Mouse (Mus musculus) CD4-positive, CD25-positive, alpha-beta regulatory T cell (primary cell): ENCODE measurements around the gene Vwa5b2. TPM values are rescaled to one million over a fixed set of nuclear protein-coding genes. Genes with fewer than 3 reads are reported as not detected.

Experiments
- polyA plus RNA-seq: library from polyadenylated mRNA; unstranded; fragments of 100-300 nt; shearing (Covaris generic); gene quantifications from one replicate; pipeline ENCODE4 v1.2.1, GENCODE M21; 2017

Vwa5b2 gene
- 0.07 TPM for polyA plus RNA-seq

GRCm38 (mm10) chr16:20589366-20589938, at the start of gene Vwa5b2:
Vwa5b2 (plus strand) TSS chr16:20589471.

DNA sequence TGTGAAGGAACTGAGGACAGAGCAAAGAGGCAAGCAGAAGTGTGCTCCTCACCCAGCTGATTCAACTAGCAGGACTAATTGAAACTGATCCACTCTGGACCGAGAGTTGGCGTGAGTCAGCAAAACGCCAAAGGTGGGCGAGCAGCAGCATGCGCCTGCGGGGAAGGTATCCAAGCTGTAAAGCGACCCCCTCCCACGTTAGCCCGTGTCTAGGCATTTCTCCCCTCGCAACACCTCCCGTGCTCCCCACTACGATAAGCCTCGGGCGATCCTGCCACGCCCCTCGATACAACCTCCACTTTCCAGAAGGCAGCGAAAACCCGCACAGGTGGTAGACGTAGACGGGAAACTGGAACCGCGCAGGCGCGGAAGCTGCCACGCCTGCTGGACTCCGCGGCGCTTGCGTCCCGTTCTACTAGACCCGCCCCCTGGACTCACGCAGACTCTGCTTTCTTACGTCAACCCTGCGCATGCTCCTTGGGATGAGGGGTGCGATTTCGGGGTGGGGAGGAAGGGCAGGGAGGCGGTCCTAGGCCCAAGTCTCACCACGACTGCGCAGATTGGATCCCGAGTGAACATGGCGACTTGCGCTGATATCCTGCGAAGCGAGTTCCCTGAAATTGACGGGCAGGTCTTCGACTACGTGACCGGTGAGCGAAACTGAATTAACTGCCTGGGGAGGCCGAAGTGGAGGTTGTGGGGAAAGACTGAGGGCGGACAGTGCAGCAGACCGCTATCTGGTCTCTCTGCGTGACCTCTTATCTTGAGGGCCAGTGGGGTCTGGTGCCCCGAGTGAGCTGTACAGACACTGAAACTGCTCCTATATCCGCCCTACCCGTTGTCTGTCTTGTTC, 40.9 kb upstream of the Vwa5b2 start, which contains the start of gene Abcf3:
Gene Abcf3, plus strand, starts transcription at position 482 of the 853 bp plus-strand sequence.

GRCm38 (mm10) chr16:20611357-20612227, 22.3 kb downstream of the Vwa5b2 start, which contains the start of the genes Eef1akmt4, Gm49333 and Alg3:
Eef1akmt4 (plus strand) TSS chr16:20611593.
Gm49333 (plus strand) TSS chr16:20611610.
Alg3 (minus strand) TSS chr16:20611735.

GRCm38 (mm10) chr16:20621191-20621990, 32.1 kb downstream of the Vwa5b2 start, which contains the start of gene Camk2n2:
Camk2n2 (minus strand) TSS chr16:20621287.

GRCm38 (mm10) chr16:20629731-20630634, 40.7 kb downstream of the Vwa5b2 start, which contains the start of gene Ece2:
Ece2 (plus strand) TSS chr16:20629828.

DNA sequence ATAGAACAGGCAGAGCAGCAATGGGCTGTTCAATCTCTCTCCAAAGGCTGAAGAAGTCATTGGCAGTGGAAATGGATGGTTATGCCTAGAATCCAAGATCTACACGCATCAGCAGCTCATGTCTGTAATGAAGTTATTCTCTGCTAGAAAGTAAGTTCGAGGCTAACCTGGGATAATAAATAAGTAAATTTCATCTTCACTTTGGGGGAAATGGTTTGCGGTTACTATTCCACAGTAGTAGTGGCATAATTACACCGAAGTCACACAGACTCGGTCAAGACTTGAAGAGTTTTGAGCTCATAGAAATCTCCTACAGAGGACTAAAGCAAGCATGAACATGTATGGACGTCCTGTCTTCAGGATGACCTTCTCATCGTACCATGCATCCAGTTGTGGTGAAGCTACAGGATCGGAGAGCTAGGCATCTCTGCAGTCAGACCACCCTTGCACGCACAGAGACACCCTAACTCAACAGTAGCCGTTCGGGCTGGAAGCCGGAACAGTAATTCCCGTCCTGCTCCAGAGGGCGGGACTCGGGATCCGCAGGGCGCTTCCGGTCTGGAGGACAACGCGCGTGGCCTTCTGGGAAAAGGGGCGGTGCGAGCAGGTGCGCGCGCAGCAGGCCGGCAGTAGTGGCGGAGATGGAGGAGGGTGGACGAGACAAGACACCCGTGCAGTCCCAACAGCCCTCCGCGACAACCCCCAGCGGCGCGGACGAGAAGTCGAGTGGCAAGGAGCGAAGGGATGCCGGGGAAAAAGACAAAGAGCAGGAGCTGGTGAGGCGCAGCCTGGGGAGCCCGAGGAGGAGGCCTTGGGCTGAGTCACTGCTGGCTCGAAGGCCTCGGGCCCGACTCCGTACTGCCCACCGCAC, 62.0 kb downstream of the Vwa5b2 start, which contains the start of gene Psmd2:
Gene Psmd2, plus strand, starts transcription at position 577 of the 871 bp plus-strand sequence.

Other genes with a start within 250 kb of the Vwa5b2 start
- gene Abcc5, start 163.1 kb upstream of the Vwa5b2 start, polyA plus RNA-seq: 32.8 TPM
- gene Eif2b5, start 90.7 kb upstream of the Vwa5b2 start, polyA plus RNA-seq: 74.1 TPM
- 28.3 TPM for gene Dvl3, start 72.5 kb upstream of the Vwa5b2 start, polyA plus RNA-seq
- 410 TPM for gene Ap2m1, start 54.0 kb upstream of the Vwa5b2 start, polyA plus RNA-seq
- 71.0 TPM for gene Abcf3, start 40.9 kb upstream of the Vwa5b2 start, polyA plus RNA-seq
- gene Eef1akmt4, start 22.1 kb downstream of the Vwa5b2 start, polyA plus RNA-seq: 20.3 TPM
- not detected for gene Gm49333, start 22.1 kb downstream of the Vwa5b2 start, polyA plus RNA-seq
- 40.1 TPM for gene Alg3, start 22.3 kb downstream of the Vwa5b2 start, polyA plus RNA-seq
- gene Camk2n2, start 31.8 kb downstream of the Vwa5b2 start, polyA plus RNA-seq: 0.28 TPM
- gene Ece2, start 40.4 kb downstream of the Vwa5b2 start, polyA plus RNA-seq: not detected
- 258 TPM for gene Psmd2, start 62.2 kb downstream of the Vwa5b2 start, polyA plus RNA-seq
- gene Eif4g1, start 78.8 kb downstream of the Vwa5b2 start, polyA plus RNA-seq: 130 TPM
- gene Fam131a, start 103.8 kb downstream of the Vwa5b2 start, polyA plus RNA-seq: 0.95 TPM
- gene Polr2h, start 128.2 kb downstream of the Vwa5b2 start, polyA plus RNA-seq: 62.2 TPM
- 4.7 TPM for gene Clcn2, start 128.3 kb downstream of the Vwa5b2 start, polyA plus RNA-seq
- not detected for gene Chrd, start 143.7 kb downstream of the Vwa5b2 start, polyA plus RNA-seq
- gene Thpo, start 145.0 kb downstream of the Vwa5b2 start, polyA plus RNA-seq: not detected